Mouse (Mus musculus) stomach, embryonic 14.5 days (tissue): ENCODE measurements at regions not wholly inside any gene's neighbourhood (a gene's known extent, or its start where the extent isn't known, plus 50 kb on each side); places are given as distances from the start of the nearest gene placed in this dataset.
"Not testable (repeated sequence)": the region's sequence is repeated elsewhere in the genome, so short reads cannot be mapped to it uniquely, and the experiment has no call there.

Experiments used
- ATAC-seq: fragments of 200-750 bp; cut with Nextera tagmentation; 2 replicates; pipeline ENCODE4 v1.8.0; 2017; ENCODE audit warnings: low read depth, moderate TSS enrichment; ENCODE audit not compliant: insufficient number of reproducible peaks, insufficient read depth, low FRiP score
- H3K27ac ChIP-seq: fragments of 300-500 bp; sonication (generic); 2 replicates; pipeline ENCODE4 v1.5.1; 2014; ENCODE audit warnings: mild to moderate bottlenecking, low read length, moderate library complexity, mixed read lengths
- H3K27me3 ChIP-seq: fragments of 300-500 bp; sonication (generic); 2 replicates; pipeline ENCODE4 v1.6.1; 2014; ENCODE audit warnings: low read length, control low read depth, mixed read lengths; ENCODE audit not compliant: control insufficient read depth, insufficient read depth
- H3K36me3 ChIP-seq: fragments of 300-500 bp; sonication (generic); 2 replicates; pipeline ENCODE4 v1.6.1; 2014; ENCODE audit warnings: mild to moderate bottlenecking, control low read depth, low read length, moderate library complexity, mixed read lengths; ENCODE audit not compliant: control insufficient read depth, insufficient read depth
- H3K4me1 ChIP-seq: fragments of 300-500 bp; sonication (generic); 2 replicates; pipeline ENCODE4 v1.6.1; 2014; ENCODE audit warnings: low read length, control low read depth, mixed read lengths; ENCODE audit not compliant: control insufficient read depth, insufficient read depth
- H3K4me2 ChIP-seq: fragments of 300-500 bp; sonication (generic); replicated peaks from 2 replicates; pipeline ENCODE4 v1.6.1; 2014; ENCODE audit warnings: low read depth, low read length, control low read depth
- H3K4me3 ChIP-seq: fragments of 300-500 bp; sonication (generic); 2 replicates; pipeline ENCODE4 v1.5.1; 2014; ENCODE audit warnings: low read depth, low read length, control low read depth
- H3K9ac ChIP-seq: fragments of 300-500 bp; sonication (generic); replicated peaks from 2 replicates; pipeline ENCODE4 v1.6.1; 2014; ENCODE audit warnings: low read depth, mild to moderate bottlenecking, control low read depth, low read length, moderate library complexity, mixed read lengths
- H3K9me3 ChIP-seq: fragments of 300-500 bp; sonication (generic); 2 replicates; pipeline ENCODE4 v1.6.1; 2016; ENCODE audit warnings: low read depth, low read length, control low read depth; ENCODE audit not compliant: control insufficient read depth
- WGBS: fragments of 180-500 bp; shearing (Covaris S2); extraction: QIAGEN DNeasy Blood & Tissue Kit; methylation state at CpG from one replicate; pipeline ENCODE4 v1.1.7; 2014; 5-methylcytosine and 5-hydroxymethylcytosine counted together

GRCm38 (mm10) chr14:120805816-120806552 is 105.0 kb upstream of the Ipo5 start:
- not testable (repeated sequence) for H3K9me3 ChIP-seq, H3K4me3 ChIP-seq, H3K4me1 ChIP-seq, H3K9ac ChIP-seq, H3K27ac ChIP-seq, H3K36me3 ChIP-seq, H3K4me2 ChIP-seq, H3K27me3 ChIP-seq
- ATAC-seq = peak; percentile 63
- WGBS = 46% methylated on average over 12 of the region's 12 CpGs

GRCm38 (mm10) chr14:120806553-120806893 is 104.5 kb upstream of the Ipo5 start:
- no peak overlapping the region for H3K27ac ChIP-seq
- no peak overlapping the region for H3K4me2 ChIP-seq
- H3K9me3 ChIP-seq = no peaks in the 10 kb centered on the region
- H3K36me3 ChIP-seq = no peaks in the 10 kb centered on the region
- no peak overlapping the region for H3K4me3 ChIP-seq
- H3K27me3 ChIP-seq = no peaks in the 10 kb centered on the region
- peaks cover 7% of the 10 kb centered on the region for H3K4me1 ChIP-seq
- 0 out of 2 replicates have a peak, but pooled peaks have one; percentile 33 for ATAC-seq
- 54% methylated on average over 9 of the region's 10 CpGs for WGBS
- no peak overlapping the region for H3K9ac ChIP-seq

GRCm38 (mm10) chr14:120809321-120809720 is 101.7 kb upstream of the Ipo5 start:
- Histone ChIP-seq H3K36me3 (no peaks in the 10 kb centered on the region), H3K9ac (no peak overlapping the region), H3K27ac (no peak overlapping the region), H3K4me2 (no peak overlapping the region), H3K4me1 (peaks cover 5% of the 10 kb centered on the region), H3K27me3 (no peaks in the 10 kb centered on the region), H3K4me3 (no peak overlapping the region), H3K9me3 (no peaks in the 10 kb centered on the region)
- WGBS = 90% methylated on average over 6 of the region's 6 CpGs
- ATAC-seq = no peak

DNA sequence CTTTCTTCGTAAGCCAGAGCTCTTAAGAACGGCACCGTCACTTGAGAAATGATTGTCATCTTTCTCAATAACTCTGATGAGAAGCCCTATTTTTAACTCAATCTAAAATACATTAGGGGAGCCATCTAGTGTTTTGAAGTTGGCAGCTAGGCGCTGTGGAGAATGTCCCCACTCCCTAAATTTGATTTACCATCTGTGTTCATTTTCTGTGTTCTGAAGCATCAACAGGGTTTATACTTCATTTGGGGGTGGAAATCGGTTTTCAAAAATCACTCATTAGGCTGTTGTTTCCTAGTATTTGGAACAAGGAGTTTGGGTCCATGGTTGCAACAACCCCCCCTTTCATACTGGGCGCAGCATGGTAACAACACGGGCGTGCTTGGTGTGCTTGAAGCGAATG is 97.1 kb upstream of the Ipo5 start:
- no peaks in the 10 kb centered on the region for H3K27me3 ChIP-seq
- no peak overlapping the region for H3K4me2 ChIP-seq
- no peaks in the 10 kb centered on the region for H3K36me3 ChIP-seq
- no peaks in the 10 kb centered on the region for H3K4me1 ChIP-seq
- ATAC-seq = no peak
- H3K9me3 ChIP-seq = no peaks in the 10 kb centered on the region
- 89% methylated on average over 9 of the region's 9 CpGs for WGBS
- H3K27ac ChIP-seq = no peak overlapping the region
- H3K4me3 ChIP-seq = no peak overlapping the region
- no peak overlapping the region for H3K9ac ChIP-seq

DNA sequence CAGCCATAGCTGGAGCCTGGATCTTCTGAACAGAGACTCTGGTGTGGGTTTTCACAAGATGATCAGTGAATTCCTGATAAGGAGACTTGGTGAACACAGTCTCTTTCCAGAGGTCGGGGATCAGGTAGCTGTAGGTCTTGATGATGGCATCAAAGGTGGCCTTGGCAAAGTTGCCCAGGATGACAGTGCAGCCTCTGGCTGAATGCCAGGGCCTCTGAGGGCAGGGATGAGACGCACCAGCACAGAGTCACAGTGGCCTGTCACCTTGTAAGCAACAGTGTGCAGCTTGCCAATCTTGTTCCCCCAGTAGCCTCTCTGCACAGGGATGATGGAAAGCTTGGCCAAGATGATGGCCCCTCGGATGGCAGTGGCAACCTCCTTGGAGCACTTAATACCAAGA is 95.9 kb upstream of the Ipo5 start:
- not testable (repeated sequence) for H3K27me3 ChIP-seq, H3K9ac ChIP-seq, H3K4me2 ChIP-seq, H3K36me3 ChIP-seq, ATAC-seq, H3K4me3 ChIP-seq, H3K4me1 ChIP-seq, H3K27ac ChIP-seq, H3K9me3 ChIP-seq
- 90% methylated on average over 3 of the region's 3 CpGs for WGBS

DNA sequence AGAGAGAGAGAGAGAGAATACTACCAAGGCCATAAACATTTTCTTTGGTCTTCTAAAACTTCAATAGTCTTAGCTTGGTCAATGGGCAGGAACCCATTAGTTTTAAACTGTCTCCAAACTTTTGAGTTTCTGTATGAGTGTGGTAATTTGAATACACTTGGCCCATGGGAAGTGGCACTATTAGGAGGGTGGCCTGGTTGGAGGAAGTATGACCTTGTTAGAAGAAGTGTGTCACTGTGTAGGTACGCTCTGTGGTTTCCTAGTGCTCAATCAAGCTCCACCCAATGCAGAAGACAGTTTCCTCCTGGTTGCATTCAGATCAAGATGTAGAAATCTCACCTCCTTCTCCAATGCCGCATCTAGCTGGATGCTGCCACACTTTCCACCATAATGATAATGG is 94.5 kb upstream of the Ipo5 start:
- H3K27ac ChIP-seq = no peak overlapping the region
- no peaks in the 10 kb centered on the region for H3K9me3 ChIP-seq
- no peaks in the 10 kb centered on the region for H3K36me3 ChIP-seq
- H3K27me3 ChIP-seq = no peaks in the 10 kb centered on the region
- H3K4me1 ChIP-seq = no peaks in the 10 kb centered on the region
- no peak for ATAC-seq
- no peak overlapping the region for H3K4me3 ChIP-seq
- WGBS = 95% methylated on average over 2 of the region's 2 CpGs
- H3K4me2 ChIP-seq = no peak overlapping the region
- H3K9ac ChIP-seq = no peak overlapping the region

DNA sequence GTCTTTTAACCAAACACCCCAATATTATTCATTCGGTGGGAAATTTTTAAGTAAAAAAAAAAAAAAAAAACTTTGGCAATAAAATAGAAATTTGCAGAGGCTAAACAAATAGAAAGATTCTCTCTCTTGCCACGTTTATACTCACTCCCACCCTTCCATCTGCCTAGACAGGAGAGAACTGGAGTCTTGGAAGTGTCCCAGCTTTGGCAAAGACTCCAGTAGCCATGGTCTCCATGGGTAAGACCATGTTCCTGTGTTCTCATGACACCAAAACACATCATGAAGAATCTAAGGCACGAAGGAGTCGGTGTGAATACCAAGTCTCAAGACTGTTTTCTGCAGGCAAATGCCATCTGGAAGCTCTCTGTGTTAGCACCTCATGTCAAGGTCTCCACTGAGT is 84.8 kb upstream of the Ipo5 start:
- Histone ChIP-seq H3K27me3 (no peaks in the 10 kb centered on the region), H3K9me3 (no peaks in the 10 kb centered on the region), H3K27ac (no peak overlapping the region), H3K36me3 (no peaks in the 10 kb centered on the region), H3K9ac (no peak overlapping the region), H3K4me1 (no peaks in the 10 kb centered on the region), H3K4me3 (no peak overlapping the region), H3K4me2 (no peak overlapping the region)
- no peak for ATAC-seq
- 72% methylated on average over 4 of the region's 4 CpGs for WGBS

GRCm38 (mm10) chr14:120830389-120830835 is 80.6 kb upstream of the Ipo5 start:
- H3K4me1 ChIP-seq, H3K27me3 ChIP-seq, H3K4me2 ChIP-seq, H3K9ac ChIP-seq, H3K27ac ChIP-seq, H3K36me3 ChIP-seq, H3K9me3 ChIP-seq, H3K4me3 ChIP-seq: not testable (repeated sequence)
- ATAC-seq = 0 out of 2 replicates have a peak, but pooled peaks have one; percentile 31
- WGBS = 35% methylated on average over 19 of the region's 20 CpGs

- Histone ChIP-seq H3K9ac (no peak overlapping the region), H3K9me3 (no peaks in the 10 kb centered on the region), H3K36me3 (no peaks in the 10 kb centered on the region), H3K4me3 (0 out of 2 replicates have a peak overlapping the region, but pooled peaks have one; percentile 31), H3K4me1 (peaks cover 5% of the 10 kb centered on the region; the same call in 1 of the 2 replicates), H3K4me2 (no peak overlapping the region), H3K27me3 (no peaks in the 10 kb centered on the region), H3K27ac (no peak overlapping the region)
- ATAC-seq = no peak
- 61% methylated on average over 5 of the region's 5 CpGs for WGBS
These were observed 79.6 kb upstream of the Ipo5 start for GRCm38 (mm10) chr14:120831397-120831796.
